Mouse (Mus musculus) E14TG2a.4 (cell line): ENCODE data around the gene Cpm.

ENCODE experiments used
- H3K27me3 ChIP-seq: 2 replicates; pipeline ENCODE4 v1.6.1; 2014; ENCODE audit warnings: low read length, control low read depth; ENCODE audit not compliant: insufficient read depth
- H3K36me3 ChIP-seq: 2 replicates; pipeline ENCODE4 v1.6.1; 2014; ENCODE audit warnings: low read length, control low read depth; ENCODE audit not compliant: insufficient read depth
- H3K4me1 ChIP-seq: replicated peaks from 2 replicates; pipeline ENCODE4 v1.6.1; 2014; ENCODE audit warnings: low read depth, low read length, control low read depth
- H3K4me3 ChIP-seq: replicated peaks from 2 replicates; pipeline ENCODE4 v1.5.1; 2014; ENCODE audit warnings: mild to moderate bottlenecking, low read length
- H3K9me3 ChIP-seq: 2 replicates; pipeline ENCODE4 v1.6.1; 2014; ENCODE audit warnings: low read length, control low read depth
- CTCF ChIP-seq: conservative IDR thresholded peaks from 2 replicates; pipeline ENCODE4 v1.5.1; 2014; ENCODE audit warnings: low read length
- NANOG ChIP-seq: IDR thresholded peaks from 2 replicates; pipeline ENCODE4 v1.6.1; 2014; ENCODE audit warnings: borderline replicate concordance, low read length, mixed read lengths
- POU5F1 ChIP-seq: IDR thresholded peaks from 2 replicates; pipeline ENCODE4 v1.6.1; 2014; ENCODE audit warnings: low read length, borderline replicate concordance

Gene Cpm

DNA sequence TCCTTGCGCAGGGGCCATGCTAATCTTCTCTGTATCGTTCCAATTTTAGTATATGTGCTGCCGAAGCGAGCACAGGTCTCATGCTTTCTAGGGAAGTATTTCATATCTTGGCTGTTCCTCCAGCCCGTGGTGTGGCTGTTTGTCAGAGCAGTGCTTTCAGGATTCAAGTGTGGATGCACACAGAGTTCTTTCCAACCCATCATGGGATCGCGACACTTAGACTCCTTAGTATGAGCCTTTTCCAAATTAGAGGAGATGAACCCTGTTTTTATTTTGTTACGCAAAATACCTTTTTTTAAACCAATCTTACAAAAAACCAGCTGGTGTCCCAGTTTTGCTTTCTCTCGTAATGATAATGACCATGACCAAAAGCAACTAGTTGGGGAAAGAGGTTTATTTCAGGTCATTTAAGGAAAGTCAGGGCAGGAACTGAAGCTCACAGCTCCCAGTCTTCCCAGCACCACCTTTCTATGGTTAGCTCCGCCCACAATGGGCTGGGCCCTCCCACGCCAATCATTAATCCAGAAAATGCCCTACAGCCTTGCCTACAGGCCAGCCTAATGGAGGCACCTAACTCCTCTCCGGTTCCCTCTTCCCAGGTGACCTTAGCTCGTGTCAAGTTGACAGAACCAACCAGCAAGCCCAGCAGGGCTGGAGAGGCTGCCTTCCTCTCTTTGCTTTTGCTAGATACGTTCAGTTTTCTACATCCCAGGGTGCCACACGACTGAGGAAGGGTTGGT is 33.2 kb downstream of the Cpm start:
- TF ChIP-seq CTCF (no peak), NANOG (no peak), POU5F1 (no peak)

DNA sequence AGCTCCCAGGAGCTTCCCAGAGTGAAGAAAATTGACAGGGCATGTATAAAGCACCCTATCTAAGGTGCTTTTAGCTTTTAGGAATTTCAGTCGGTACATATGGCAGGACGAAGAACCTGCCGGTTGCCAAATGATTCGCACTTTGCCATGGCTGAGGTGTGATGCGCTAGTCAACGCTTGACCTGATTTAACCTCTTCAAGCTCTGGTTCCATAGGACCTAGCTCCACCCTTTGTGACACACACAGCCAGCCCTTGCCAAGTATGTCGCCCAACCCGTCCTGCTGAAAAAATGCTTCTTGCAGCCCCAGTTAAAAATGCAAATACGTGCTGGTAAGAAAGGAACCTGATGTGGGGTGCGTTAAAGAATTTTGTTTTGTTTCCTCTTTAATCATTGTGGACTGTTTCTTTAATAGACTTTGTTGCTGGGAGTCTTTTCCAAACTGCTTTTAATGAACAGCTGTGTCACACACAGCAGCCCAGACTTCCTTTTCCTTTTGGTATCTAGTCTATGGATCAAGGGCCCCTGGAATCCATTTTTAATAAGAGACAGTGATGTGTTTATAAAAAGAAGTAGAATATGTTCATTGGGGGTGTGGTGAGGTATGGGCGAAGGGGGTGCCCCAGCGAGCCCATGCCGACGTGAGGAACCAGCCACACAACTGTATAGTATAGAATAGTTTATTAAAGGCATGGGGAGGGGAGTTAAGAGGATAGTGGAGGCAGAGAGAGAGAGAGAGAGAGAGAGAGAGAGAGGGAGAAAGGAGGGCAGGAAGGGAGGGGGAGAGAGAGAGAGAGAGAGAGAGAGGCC is 34.0 kb downstream of the Cpm start:
- Histone ChIP-seq H3K9me3 (no peaks in the 10 kb centered on the region), H3K4me1 (peaks cover 51% of the 10 kb centered on the region), H3K27me3 (no peaks in the 10 kb centered on the region), H3K36me3 (no peaks in the 10 kb centered on the region), H3K4me3 (peak overlapping the region; percentile 48; the same call in 1 of the 2 replicates)
- no peak for TF ChIP-seq NANOG
- TF ChIP-seq CTCF = no peak
- TF ChIP-seq POU5F1 = no peak

More for the DNA sequence above, 33.2 kb downstream of the Cpm start:
- Histone ChIP-seq H3K9me3 (no peaks in the 10 kb centered on the region), H3K4me1 (peaks cover 44% of the 10 kb centered on the region), H3K4me3 (peak overlapping the region; percentile 48; the same call in 1 of the 2 replicates), H3K27me3 (no peaks in the 10 kb centered on the region), H3K36me3 (no peaks in the 10 kb centered on the region)

DNA sequence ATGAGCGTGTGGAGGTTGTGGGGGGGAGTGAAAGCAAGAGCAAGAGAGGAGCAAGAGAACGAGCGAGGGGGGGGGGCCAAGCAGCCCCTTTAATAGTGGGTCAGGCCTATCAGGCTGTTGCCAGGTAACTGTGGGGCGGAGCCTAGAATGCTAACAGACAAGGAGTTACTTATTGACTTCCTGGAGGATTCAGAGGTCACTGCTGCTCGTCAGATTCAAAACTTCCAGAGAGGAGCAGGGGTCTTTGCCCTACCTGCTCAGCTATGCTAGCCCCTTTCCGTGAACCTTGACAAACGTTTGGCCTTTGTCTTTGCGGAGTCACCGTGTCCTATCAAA is 34.5 kb downstream of the Cpm start:
- Histone ChIP-seq H3K36me3 (no peaks in the 10 kb centered on the region), H3K9me3 (no peaks in the 10 kb centered on the region), H3K4me1 (peaks cover 51% of the 10 kb centered on the region), H3K4me3 (peak overlapping the region; percentile 5; the same call in 1 of the 2 replicates), H3K27me3 (no peaks in the 10 kb centered on the region)
- TF ChIP-seq NANOG = no peak
- no peak for TF ChIP-seq POU5F1
- TF ChIP-seq CTCF = no peak

DNA sequence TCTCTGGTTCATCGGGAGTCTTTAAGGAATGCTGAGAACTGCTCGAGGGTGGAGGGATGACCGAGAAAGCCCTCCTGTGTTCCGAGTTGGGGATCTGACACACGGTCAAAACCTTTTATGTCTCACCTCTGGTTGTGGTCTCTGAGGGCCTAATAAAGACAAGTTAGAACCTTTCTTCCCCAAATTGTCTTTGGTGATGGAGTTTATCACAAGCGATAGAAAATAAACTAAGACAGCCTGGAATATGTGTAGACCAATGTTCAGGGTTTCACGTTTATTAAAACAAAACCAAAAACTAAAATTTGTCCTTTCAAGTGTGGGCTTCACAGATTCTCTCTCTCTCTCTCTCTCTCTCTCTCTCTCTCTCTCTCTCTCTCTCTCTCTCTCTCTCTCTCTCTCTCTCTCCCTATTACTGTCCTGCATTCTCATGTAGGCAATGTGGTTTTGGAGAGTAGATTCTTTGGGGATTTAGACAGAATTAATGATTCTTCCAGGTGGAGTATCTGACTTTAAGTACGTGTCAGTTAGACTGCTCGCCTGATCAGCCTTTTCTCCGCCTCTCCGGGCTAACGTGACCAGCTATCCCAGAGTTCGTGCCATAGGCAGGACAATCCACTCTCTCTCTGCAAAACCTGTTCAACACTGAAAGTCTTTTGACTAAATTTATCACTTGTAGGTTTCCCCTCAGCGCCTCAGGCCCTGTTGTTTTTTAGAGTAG is 35.1 kb downstream of the Cpm start:
- TF ChIP-seq NANOG = no peak
- TF ChIP-seq POU5F1 = no peak
- no peak for TF ChIP-seq CTCF
- Histone ChIP-seq H3K9me3 (no peaks in the 10 kb centered on the region), H3K36me3 (no peaks in the 10 kb centered on the region), H3K27me3 (no peaks in the 10 kb centered on the region), H3K4me3 (peak overlapping the region; percentile 5; the same call in 1 of the 2 replicates), H3K4me1 (peaks cover 51% of the 10 kb centered on the region)

DNA sequence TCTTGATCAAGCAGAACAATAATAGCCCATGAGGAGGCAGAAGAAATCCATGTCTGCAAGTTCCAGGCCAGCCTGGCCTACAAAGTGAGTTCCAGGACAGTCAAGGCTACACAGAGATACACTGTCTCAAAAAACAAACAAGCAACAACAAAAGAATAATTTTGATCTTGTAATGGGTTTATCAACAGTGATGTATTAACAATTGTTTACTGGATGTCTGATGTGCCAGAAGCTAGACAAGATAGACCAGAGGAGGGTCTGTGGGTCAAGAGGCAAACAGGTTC is 35.6 kb downstream of the Cpm start:
- H3K4me1 ChIP-seq = peaks cover 46% of the 10 kb centered on the region
- H3K27me3 ChIP-seq = no peaks in the 10 kb centered on the region
- H3K36me3 ChIP-seq = no peaks in the 10 kb centered on the region
- no peak overlapping the region for H3K4me3 ChIP-seq
- TF ChIP-seq POU5F1 (no peak), CTCF (no peak), NANOG (no peak)
- no peaks in the 10 kb centered on the region for H3K9me3 ChIP-seq

DNA sequence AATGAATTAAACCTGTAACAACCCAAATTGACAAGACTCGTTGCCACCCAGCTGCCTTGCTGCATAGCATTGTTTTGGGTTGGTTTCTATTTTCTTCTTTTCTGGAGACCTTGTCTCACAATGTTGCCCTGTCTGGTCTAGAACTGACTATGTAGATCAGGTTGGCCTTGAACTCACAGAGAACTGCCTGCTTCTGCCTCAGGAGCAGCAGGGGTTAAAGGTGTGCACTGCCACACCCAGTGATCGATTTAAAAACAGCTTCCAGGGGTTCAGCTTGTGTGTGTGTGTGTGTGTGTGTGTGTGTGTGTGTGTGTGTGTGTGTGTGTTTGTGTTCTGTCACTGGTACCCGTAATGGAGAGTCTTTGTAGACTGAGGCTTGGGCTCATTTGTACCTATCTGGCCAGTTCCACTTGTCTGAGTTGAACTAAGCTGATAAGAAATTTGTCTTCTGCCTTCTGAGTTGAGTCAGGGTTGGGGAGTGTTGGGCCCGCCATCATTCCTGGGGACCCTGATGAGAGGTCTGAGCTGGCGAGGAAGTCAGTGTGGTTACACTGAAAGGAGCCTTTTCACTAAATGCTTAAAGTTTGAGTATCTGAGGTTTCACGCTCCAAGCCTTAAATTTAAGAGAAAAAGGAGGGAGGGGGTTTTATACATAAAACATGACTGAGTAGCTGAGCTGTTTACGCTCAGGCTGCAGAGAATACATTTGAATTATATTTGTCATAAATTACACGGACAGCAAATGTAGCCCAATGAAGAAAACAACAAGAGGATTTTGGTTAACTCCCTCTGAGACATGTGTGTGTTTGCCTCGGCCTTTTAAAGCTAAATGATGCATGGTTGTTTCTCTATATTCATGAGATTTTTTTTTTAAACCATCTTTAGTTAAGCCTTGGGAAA is 36.3 kb downstream of the Cpm start:
- no peaks in the 10 kb centered on the region for H3K36me3 ChIP-seq
- no peaks in the 10 kb centered on the region; the same call in 1 of the 2 replicates for H3K27me3 ChIP-seq
- no peaks in the 10 kb centered on the region for H3K9me3 ChIP-seq
- peaks cover 45% of the 10 kb centered on the region for H3K4me1 ChIP-seq
- H3K4me3 ChIP-seq = no peak overlapping the region
- TF ChIP-seq POU5F1 (no peak), NANOG (no peak), CTCF (no peak)

DNA sequence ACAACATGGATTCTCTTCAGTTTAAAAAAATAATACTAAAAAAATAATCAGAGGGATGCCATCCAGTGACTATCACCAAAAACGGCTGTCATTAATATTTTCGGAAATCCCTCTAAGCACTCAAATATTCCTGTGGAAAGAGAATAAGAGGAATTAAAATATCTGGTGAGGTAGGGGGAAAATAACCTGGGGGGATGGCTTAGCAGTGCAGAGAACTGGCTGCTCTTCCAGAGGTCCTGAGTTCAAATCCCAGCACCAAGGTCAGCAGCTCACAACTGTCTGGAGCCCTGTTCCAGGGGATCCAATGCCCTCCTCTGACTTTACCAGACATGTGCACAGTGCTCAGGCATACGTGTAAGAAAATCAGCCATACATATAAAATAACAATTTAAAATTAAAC is 37.1 kb downstream of the Cpm start:
- no peaks in the 10 kb centered on the region; the same call in 1 of the 2 replicates for H3K27me3 ChIP-seq
- TF ChIP-seq CTCF (no peak), NANOG (no peak), POU5F1 (no peak)
- no peaks in the 10 kb centered on the region for H3K36me3 ChIP-seq
- peaks cover 46% of the 10 kb centered on the region for H3K4me1 ChIP-seq
- H3K9me3 ChIP-seq = no peaks in the 10 kb centered on the region
- H3K4me3 ChIP-seq = no peak overlapping the region
